Mouse (Mus musculus): Measurements from ENCODE around the gene Ccdc167. TPM values are rescaled to one million over a fixed set of nuclear protein-coding genes. Genes with fewer than 3 reads are reported as not detected.

Gene Ccdc167
- 10 to 100 TPM in 1 of 2 experiments, 1 to 10 TPM in 1; 7.8 to 10.1 TPM for polyA plus RNA-seq (2017; shearing (Covaris generic))

DNA sequence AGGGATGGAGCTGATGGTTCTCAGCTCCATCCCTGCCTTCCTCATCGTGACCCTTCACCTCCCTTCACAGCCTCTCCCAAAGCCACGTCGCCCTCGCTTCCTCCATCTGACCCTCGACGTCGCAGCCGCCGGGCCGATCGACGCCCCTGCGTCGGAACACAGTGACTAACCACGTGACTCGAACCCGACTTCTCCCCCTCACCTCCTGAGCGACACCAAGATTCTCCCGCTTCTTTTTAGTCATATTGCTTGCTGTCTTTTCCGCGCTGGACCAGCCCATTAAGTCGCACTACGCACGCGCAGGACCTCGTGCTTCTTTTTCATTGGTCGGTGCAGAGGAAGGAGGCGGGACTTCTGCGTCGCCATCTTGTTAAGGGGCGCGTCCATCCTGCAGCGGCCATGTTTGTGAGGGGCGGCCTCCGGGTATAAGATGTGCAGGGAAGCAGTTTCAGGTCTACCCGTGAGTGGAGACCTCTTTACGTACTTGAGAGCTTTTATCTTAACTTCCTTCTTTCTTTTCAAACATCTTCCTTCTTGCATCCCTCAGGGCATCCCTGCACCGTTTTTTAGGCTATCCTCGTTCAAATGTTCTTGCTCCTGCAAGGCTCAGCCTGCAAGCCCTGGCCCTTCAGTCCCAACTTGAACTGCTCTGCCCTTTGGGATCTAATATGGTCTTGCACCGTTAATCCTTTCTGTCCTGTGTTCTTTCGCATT, at the start of gene Ccdc167:
Gene Ccdc167, minus strand, starts transcription at position 313 of the 714 bp plus-strand sequence.
- peak; percentile 99 for ATAC-seq

DNA sequence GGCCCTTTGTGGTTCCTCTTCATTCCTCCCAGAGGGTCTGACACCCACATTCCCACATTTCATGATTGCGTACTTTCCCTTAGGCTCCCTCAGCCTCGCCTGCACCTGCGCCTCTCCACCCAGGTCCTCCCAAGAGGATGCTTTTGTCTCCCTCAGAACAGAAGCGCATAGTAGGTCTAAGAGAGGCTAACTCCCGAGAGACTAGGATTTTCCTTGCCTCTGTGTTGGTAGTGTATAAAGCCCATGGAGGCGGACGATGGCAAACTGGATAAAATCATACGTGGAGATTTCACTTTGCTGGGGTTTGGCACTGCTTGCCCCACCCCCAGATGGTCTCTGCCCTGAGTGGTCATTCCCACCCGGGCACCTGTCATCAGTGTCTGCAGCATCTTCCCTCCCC, 48.5 kb upstream of the Ccdc167 start:
- ATAC-seq = no peak

DNA sequence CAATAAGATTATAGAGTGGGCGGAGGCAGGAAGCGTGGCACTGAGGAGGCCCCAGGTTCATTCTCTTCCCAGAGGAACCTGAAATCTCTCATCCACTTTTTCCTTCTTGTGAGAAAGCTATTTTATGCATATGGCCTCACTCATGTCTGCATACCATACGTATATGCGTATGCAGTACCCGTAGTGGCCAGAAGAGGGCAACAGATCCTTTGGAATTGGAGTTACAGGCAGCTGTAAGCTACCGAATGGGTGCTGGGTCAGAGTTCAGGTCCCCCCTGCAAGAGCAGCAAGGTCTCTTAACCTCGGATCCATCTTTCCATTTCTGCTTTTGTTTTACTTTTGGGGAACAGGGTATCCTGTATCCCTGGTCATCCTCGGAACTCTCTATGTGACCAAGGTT, 45.7 kb upstream of the Ccdc167 start:
- no peak for ATAC-seq

- ATAC-seq = no peak
These were observed 45.1 kb upstream of the Ccdc167 start for GRCm38 (mm10) chr17:29761938-29762337.

DNA sequence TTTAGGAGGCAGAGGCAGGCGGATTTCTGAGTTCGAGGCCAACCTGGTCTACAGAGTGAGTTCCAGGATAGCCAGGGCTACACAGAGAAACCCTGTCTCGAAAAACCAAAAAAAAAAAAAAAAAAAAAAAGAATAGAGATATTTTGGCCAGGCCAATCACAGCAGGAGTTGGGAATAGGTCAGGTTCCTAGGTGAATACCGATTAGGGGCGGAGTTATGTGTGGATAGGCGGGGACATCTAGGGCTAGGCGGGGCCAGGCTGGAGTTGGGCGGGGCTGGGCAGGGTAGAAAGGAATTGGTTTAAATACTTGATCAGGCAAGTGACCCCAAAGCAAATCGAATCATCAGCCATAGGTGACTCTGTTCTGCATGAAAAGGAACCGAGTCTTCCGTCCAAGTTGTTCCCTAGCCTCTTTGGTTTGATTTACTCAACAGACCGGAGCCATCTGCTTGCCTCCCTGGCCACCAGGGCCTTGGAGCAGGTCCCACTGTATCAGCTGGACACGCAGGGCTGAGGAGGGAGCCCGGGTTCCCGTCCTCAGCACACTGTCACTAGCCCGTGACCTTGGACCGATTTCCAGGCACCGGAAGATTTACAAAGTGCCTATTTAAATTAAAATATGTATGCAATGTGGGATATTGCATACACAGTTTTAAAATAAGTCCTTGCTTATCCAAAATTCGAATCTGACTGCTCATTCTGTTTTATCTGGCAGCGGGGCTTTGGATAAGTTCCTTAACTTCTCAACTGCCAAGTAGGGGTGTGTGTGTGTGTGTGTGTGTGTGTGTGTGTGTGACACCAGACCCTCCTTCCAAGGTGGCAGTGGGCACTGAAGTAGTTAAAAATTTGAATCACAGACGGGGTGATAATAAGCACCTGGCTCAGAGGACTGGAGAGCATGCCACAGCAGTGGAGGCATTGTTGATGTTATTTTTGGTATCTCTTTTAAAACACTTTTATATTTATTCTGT, 43.8 kb upstream of the Ccdc167 start:
- ATAC-seq = no peak

- no peak for ATAC-seq
These were observed 43.1 kb upstream of the Ccdc167 start for GRCm38 (mm10) chr17:29759963-29760362.

- no peak for ATAC-seq
These were observed 39.5 kb upstream of the Ccdc167 start for GRCm38 (mm10) chr17:29756381-29756780.

GRCm38 (mm10) chr17:29754510-29754909, 37.7 kb upstream of the Ccdc167 start:
- ATAC-seq = no peak

GRCm38 (mm10) chr17:29747466-29747865, 30.6 kb upstream of the Ccdc167 start:
- ATAC-seq = no peak

DNA sequence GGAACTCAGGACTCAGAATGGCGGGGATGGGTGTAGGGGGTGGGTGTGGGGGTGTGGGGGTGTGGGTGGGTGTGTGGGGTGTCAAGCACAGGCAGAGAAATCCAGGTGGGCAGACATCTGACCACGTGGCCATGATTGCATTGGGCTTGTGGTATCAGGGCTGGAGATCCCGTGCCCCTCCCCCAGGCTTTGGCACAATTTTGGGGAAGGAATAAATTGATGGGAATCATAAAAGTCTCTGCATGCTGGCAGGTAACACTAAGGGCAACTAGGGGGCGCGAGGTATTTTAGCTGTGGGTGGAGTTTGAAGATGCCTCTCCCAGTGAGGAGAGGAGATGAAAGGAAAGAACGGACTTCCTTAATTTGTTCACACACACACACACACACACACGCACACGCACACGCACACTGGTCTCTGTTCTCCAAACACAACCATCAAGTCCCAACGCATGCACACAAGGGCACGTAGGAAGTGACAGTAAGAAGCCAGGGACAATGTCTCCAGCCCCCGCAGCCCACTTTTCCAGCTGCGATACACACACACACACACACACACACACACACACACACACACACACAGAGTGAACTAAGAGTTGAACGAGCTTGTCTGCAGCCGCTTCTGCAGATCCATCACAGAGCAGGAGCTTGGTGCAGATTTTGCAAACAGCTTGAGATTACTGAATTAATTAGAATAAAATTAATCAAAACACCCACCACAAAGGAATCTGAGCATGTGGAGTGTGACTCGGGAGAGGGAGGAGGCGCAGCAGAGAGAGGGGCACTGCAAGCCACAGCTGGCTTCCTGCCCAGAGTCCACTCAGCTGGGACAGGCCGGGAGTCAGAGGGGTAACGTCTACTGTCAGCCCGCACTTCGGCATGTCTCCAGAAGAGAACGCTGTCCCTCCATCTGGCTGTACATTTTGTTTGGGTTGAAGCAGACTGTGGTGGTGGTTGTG, 21.3 kb upstream of the Ccdc167 start:
- ATAC-seq = no peak

DNA sequence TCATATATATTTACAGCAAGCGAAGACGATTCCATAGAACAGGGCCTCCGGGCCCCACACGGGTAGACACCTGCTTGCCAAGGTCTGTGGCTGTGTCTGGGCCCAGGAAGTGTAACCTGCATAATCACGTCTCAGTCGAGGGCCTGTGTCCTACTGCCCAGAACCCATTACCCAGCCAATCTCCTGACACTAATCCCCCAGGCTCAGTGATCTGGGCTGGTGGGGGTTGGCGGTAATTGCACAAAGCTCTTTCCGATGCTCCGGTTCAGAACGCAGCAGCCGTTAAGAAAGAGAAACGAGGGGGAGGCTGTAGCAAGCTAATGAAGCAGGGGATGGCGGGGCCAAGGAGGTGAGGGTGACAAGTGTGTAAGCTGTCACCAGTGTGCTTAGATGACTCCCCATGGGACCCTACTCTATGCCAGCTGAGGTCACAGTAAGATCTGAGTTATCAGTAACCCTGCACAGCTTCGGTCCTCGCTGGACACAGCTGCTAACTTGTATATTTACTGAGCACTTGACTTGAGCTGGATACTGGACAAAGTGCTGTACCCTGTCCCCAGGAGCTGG, 19.7 kb upstream of the Ccdc167 start:
- no peak for ATAC-seq

DNA sequence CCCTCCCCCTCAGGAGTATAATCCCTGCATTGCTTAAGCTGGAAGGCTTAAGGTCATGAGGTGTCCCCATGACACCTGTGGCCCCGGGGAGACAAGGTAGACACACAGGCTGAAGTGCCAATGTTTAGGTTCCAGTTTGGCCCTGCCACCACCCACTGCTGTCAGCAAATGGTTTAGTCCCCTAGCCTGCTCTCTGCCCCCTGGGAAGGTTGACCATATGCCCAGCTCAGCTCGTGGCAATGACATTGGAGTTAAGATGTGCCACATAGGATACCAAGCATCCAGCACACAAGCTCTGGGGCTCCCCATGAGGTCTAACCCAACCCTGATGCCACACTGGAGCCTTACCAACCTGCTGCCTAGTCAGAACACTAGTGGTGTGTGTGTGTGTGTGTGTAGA, 15.7 kb upstream of the Ccdc167 start:
- ATAC-seq = no peak

DNA sequence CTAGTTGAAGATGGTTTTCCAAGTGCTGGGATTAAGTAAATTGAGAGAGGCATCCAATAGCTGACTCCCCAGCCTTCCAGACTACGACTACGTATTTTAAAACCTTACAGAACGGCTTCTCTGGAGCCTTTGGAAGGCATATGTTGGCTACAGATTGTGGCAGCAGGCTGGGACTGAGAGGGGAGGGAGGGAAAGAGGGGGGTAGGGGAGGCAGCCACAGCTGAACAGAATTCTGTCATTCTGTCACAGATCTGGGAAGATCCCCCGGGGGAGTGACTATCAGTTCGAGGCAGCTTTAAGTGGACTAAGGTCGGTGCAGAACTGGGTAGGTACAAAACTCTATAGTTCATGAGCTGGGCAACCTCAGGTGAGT, 15.1 kb upstream of the Ccdc167 start:
- ATAC-seq = no peak

DNA sequence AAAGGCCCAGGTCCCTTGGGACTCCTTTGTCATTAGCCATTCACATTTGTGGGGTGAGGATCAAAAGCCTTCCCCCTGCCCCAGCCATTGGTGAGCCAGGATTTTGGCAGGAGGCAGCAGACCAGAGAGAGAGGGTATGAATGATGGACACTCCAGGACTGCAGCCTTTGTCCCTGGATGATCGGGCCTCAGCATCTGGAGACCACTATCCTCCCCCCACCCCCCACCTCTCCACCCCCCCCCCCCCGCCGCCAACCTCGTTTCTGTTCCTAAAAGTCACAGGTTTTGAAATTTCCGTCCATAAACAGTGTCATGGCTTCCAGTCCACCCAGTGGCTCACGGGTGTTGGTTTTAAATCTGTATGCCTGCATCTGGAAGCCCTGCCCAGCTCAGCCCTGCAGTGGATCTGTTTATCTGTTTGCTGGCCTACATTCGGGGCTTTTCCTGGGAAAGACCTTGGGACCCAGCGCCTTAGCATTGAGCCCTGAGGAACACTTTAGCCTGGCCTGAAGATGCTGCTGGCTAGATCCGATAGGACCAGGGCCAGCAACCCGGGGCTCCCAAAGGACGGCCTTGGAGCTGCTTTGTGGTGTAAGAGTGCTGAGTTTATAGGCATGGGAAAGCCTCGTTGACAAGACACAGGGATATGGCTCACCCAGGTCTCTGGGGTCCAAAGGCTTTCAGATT, 14.6 kb upstream of the Ccdc167 start:
- no peak for ATAC-seq

DNA sequence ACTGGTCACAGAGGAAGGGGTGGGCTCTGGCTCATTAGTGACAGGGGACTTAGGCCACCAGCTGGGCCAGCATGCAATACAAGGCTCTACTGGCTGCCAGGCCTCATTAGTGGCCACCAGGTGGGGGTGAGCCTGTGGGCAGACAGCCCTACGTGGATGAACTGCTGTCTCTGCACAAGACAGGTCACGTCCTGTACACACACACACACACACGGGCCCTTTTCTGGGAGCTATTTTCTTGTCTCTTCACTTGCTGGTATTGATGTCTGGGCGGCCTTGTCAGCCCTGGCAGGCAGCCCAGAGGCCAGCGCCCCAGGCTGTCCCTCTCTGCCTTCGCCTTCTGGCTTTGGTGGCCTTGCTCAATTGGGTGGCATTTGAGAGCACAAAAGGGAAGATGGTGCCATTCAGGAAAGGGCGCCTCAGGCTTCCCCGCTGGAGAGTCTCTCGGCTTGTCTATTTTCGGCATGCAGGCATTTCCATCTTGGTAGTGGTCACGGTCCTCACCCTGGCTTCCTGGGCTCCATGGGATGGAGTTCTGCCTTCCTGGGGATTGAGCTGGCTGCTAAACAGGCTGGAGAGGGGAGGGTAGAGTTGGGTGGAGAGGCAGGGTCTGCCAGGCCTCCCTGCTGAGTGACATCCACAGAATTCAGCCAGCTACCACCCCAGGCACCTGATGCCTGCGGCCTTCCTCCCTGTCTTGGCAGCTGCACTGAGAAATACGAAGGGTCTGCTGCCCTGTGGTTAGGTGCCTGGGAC, 13.8 kb upstream of the Ccdc167 start:
- no peak for ATAC-seq

DNA sequence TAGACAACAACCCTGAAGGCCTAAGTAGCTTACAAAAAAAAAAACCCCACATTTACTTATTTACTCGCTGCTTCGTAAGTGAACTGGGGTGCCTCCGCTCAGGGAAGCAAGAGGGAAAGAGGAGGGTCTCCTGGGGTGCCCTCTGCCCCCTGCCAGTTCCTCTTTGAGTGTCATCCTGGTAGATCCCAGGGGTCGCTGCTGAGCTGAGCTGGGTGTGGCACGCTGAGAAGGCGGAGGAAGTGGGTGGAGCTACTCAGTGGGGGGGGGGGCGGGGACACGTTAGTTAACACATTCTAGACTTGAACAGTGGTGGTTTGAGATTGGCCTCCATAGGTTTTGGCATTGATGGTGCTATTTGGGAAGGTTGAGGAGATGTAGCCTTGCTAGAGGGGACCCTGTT, 11.2 kb upstream of the Ccdc167 start:
- ATAC-seq = no peak

- no peak for ATAC-seq
These were observed 8.3 kb upstream of the Ccdc167 start for GRCm38 (mm10) chr17:29725027-29725620.

DNA sequence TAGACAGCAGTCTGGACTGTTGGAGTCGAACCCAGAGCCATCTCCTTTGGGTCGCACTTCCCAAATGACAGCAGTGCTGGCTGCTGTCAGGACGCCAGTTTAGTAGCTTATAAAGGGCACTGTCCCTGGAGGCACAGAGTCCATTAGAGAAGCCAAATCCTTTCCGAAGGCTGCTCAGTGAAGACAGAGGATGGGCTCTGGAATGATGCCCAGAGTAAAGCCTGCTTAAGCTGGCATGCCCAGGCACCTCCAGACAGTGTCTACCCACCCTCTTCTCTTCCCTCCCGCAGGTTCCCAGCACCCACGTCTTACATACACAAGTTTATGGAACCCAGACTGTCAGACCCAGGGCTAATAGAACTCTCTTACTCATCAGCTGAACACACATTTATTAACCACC, 7.8 kb upstream of the Ccdc167 start:
- no peak for ATAC-seq

- no peak for ATAC-seq
These were observed 4.0 kb upstream of the Ccdc167 start for GRCm38 (mm10) chr17:29720755-29721365.

All from CD4-positive, CD25-positive, alpha-beta regulatory T cell, adult 4 months (primary cell).